Mouse (Mus musculus) ovary, adult 10 weeks (tissue): Measurements from ENCODE around the gene Smyd3. TPM values are rescaled to one million over a fixed set of nuclear protein-coding genes. Genes with fewer than 3 reads are reported as not detected.

Experiments used
- polyA plus RNA-seq: library from polyadenylated mRNA; stranded (reverse); fragments of 350-450 nt; fragmentation: Illumina TruSeq; extraction: RNeasy Lipid Tissue Mini Kit (QIAGEN cat#74804); gene quantifications from one replicate; pipeline ENCODE4 v1.2.3, GENCODE M21; 2014

Gene Smyd3
- polyA plus RNA-seq, result 9.2 TPM

GRCm38 (mm10) chr1:179517713-179518465, at the start of gene Smyd3:
Smyd3 (minus strand) TSS chr1:179518041.

DNA sequence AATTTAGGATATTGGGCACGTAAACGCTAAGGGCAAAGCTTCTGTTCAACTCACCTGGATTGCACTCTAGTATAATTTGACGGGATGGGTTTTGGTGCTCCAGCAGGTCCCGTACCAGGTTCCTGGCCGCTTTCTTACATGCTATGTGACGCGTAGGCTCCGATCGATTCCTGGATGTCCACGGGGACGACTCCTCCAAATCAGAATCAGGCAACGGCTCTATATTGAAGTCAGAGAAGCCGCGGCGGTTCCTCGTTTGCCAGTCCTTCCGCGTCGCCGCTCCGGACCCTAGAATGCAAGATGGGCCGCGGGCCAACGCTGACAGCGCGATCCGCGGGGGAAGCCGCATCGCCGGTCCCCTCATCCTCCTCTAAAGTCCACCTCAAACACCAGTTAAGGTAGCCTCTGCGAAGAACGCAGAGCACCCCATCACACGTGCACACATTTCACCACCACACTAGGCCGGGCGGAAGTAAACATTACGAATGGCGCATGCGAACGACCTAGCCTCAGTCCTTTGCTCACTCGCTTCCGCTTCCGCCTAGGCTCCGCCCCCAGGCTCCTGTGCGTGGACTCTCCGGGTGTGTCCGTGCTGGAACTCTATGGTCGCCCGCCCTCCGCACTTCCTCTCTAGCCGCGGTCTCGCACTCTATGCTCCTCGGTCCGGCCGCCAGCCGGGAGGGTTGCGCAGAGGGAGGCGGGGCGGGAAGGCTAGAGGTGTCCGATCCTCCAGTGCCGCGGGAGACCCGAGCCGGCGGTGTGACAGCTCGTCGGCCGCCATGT, 28.1 kb upstream of the Smyd3 start, which contains the start of the genes Tfb2m and Cnst:
Gene Tfb2m, minus strand, starts transcription at position 500 of the 783 bp plus-strand sequence.
Gene Cnst, plus strand, starts transcription at position 603 of the 783 bp plus-strand sequence.

Other genes starting within 250 kb of the Smyd3 start
- 135 TPM for gene Tfb2m, start 28.2 kb upstream of the Smyd3 start, polyA plus RNA-seq
- gene Cnst, start 28.3 kb upstream of the Smyd3 start, polyA plus RNA-seq, result 22.9 TPM
- gene Sccpdh, start 150.2 kb upstream of the Smyd3 start, polyA plus RNA-seq, result 135 TPM
- gene Kif28, start 227.2 kb upstream of the Smyd3 start, polyA plus RNA-seq, result not detected